Mouse (Mus musculus) erythroblast, embryonic 14.5 days (primary cell): Measurements from ENCODE around the gene Glt1d1.

Experiments used
- GATA1 ChIP-seq: IDR thresholded peaks from 2 replicates; pipeline ENCODE4 v1.6.1; 2012; ENCODE audit warnings: low read length, inconsistent platforms, mixed read lengths
- TAL1 ChIP-seq: IDR thresholded peaks from 3 replicates; pipeline ENCODE4 v1.6.1; 2012; ENCODE audit warnings: low read length, inconsistent platforms, mixed read lengths

- TF ChIP-seq GATA1: no peak
- no peak for TF ChIP-seq TAL1
These were observed 1.6 kb downstream of the Glt1d1 start for GRCm38 (mm10) chr5:127633666-127634065.
